Mouse (Mus musculus): ENCODE measurements at regions not wholly inside any gene's neighbourhood (a gene's known extent, or its start where the extent isn't known, plus 50 kb on each side); places are given as distances from the start of the nearest gene placed in this dataset.

GRCm38 (mm10) chr2:139230453-139230852, 263.3 kb upstream of the Sptlc3 start:
- no peak for TF ChIP-seq CTCF (IDR thresholded peaks at IDR 0.05; ENCODE audit: low read depth)
- TF ChIP-seq EP300 (IDR thresholded peaks at IDR 0.05; ENCODE audit: low read depth), result no peak

Measured in liver, postnatal 0 days (tissue).